Mouse (Mus musculus) neural tube, embryonic 11.5 days (tissue): ENCODE data around the gene Il27. TPM values are rescaled to one million over a fixed set of nuclear protein-coding genes. Genes with fewer than 3 reads are reported as not detected.

Experiments
- ATAC-seq: fragments of 200-750 bp; cut with Nextera tagmentation; 2 replicates; pipeline ENCODE4 v1.8.0; 2017; ENCODE audit warnings: moderate number of reproducible peaks, mild to moderate bottlenecking, moderate TSS enrichment, moderate library complexity; ENCODE audit not compliant: insufficient read depth, low FRiP score, low TSS enrichment
- DNase-seq: peaks from one replicate; pipeline ENCODE4 v3.0.0-alpha.2; 2015; ENCODE audit warnings: low spot score
- H3K27ac ChIP-seq: fragments of 300-500 bp; sonication (generic); 2 replicates; pipeline ENCODE4 v1.5.1; 2014; ENCODE audit warnings: low read depth, mild to moderate bottlenecking, low read length
- H3K27me3 ChIP-seq: fragments of 300-500 bp; sonication (generic); 2 replicates; pipeline ENCODE4 v1.6.1; 2014; ENCODE audit warnings: mild to moderate bottlenecking, low read length, mixed read lengths; ENCODE audit not compliant: control insufficient read depth, insufficient read depth
- H3K36me3 ChIP-seq: fragments of 300-500 bp; sonication (generic); 2 replicates; pipeline ENCODE4 v1.6.1; 2014; ENCODE audit warnings: mild to moderate bottlenecking, low read length, moderate library complexity, mixed read lengths; ENCODE audit not compliant: control insufficient read depth, insufficient read depth
- H3K4me1 ChIP-seq: fragments of 300-500 bp; sonication (generic); 2 replicates; pipeline ENCODE4 v1.6.1; 2014; ENCODE audit warnings: low read length, mixed read lengths; ENCODE audit not compliant: control insufficient read depth, insufficient read depth
- H3K4me2 ChIP-seq: fragments of 300-500 bp; sonication (generic); 2 replicates; pipeline ENCODE4 v1.6.1; 2014; ENCODE audit warnings: low read depth, mild to moderate bottlenecking, moderate library complexity
- H3K4me3 ChIP-seq: fragments of 300-500 bp; sonication (generic); 2 replicates; pipeline ENCODE4 v1.5.1; 2014; ENCODE audit warnings: low read depth, low read length
- H3K9ac ChIP-seq: fragments of 300-500 bp; sonication (generic); 2 replicates; pipeline ENCODE4 v1.6.1; 2014; ENCODE audit warnings: mild to moderate bottlenecking, low read length
- H3K9me3 ChIP-seq: fragments of 300-500 bp; sonication (generic); 2 replicates; pipeline ENCODE4 v1.6.1; 2016; ENCODE audit warnings: low read length; ENCODE audit not compliant: control insufficient read depth
- WGBS: fragments of 180-500 bp; shearing (Covaris S2); extraction: QIAGEN DNeasy Blood & Tissue Kit; methylation state at CpG from one replicate; pipeline ENCODE4 v1.1.7; 2014; 5-methylcytosine and 5-hydroxymethylcytosine counted together
- polyA plus RNA-seq: library from polyadenylated mRNA; unstranded; fragments of >200 nt; fragmentation: Nextera tagmentation; extraction: Ambion mirVana; gene quantifications from 2 replicates; pipeline ENCODE4 v1.2.1, GENCODE M21; 2014

The Il27 gene
- polyA plus RNA-seq, 1 experiment from 2014 or later, result not detected

DNA sequence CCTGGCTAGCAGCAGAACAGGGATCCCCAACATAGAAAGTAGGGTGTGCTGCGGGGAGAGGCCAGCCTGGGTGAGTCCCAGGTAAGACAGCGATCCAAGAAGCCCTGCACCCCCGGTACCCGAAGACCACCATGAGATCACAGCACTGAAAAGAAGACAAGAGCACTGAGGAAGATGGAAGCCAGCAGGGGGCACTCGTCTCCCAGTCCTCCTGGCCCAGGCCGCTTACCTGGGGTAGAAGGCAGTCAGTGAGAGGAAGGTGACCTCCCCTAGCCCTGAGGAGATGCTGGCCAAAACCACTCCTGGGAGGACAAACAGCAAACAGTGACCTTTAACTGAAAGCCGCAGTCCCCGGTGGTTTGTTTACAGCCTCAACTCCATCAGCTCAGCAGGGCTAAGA, 15.6 kb downstream of the Il27 start:
- Histone ChIP-seq H3K4me1 (0 out of 2 replicates have a peak, but pooled peaks cover 3% of the 10 kb centered on the region), H3K9me3 (no peaks in the 10 kb centered on the region), H3K27ac (no peak overlapping the region), H3K4me3 (no peak overlapping the region), H3K9ac (no peak overlapping the region), H3K36me3 (0 out of 2 replicates have a peak, but pooled peaks cover 2% of the 10 kb centered on the region), H3K4me2 (no peak overlapping the region), H3K27me3 (no peaks in the 10 kb centered on the region)
- WGBS, result 56% methylated on average over 8 of the region's 8 CpGs
- DNase-seq (peak; percentile 25), ATAC-seq (no peak)

DNA sequence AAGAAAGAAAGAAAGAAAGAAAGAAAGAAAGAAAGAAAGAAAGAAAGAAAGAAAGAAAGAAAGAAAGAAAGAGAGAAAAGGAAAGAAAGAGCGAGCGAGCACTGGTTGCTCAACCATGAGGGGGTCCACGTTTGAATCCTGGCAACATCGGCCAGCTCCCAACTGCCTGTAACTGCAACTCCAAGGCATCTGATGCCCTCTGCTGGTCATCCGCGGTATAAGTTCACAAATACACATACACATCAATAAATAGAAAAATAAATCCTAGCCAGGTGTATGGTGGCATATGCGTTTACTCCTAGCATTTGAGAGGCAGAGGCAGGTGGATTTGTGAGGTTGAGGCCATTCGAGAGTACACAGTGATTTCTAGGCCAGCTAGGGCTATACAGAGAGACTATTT, 17.8 kb downstream of the Il27 start:
- Histone ChIP-seq H3K36me3 (0 out of 2 replicates have a peak, but pooled peaks cover 2% of the 10 kb centered on the region), H3K27ac (no peak overlapping the region), H3K4me1 (no peaks in the 10 kb centered on the region), H3K9me3 (no peaks in the 10 kb centered on the region), H3K27me3 (no peaks in the 10 kb centered on the region), H3K4me2 (no peak overlapping the region), H3K9ac (no peak overlapping the region), H3K4me3 (no peak overlapping the region)
- 55% methylated on average over 8 of the region's 8 CpGs for WGBS
- ATAC-seq (no peak), DNase-seq (peak; percentile 59)

DNA sequence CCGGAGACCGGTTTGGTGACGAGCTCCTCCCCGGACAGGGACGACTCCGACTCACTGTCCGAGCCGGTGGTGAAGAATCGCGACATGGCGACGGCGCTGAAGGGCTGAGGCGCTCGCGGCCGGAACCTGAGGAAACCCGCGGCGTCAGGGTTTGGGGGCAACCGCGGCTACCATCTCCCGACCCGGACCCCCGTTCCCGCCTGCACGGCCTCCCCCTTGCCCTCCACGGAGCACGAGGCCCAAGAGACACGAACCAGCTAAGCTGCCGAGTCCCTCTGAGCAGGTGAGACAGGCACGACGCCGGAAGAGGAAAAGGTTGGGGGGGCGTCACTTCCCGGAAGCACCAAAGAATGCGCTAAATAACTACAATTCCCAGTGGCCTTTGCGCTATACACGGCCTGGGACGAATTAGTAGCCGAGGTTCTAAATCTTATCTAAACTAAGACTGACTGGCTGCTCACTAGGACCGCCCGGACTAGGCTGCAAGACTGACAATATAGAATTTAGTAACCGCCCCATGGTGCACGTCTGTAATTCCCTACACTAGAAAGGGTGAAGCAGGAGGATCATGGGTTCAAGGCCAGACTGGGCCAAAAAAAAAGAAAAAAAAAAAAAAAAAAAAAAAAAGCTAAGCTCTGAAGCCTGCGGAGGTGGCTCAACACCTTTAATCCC, 28.5 kb downstream of the Il27 start, which contains the start of gene Eif3c:
Eif3c (minus strand) TSS at position 318 of the 672 bp plus-strand sequence.
- Histone ChIP-seq H3K4me3 (peak within 1 kb of the TSS; percentile 99), H3K36me3 (peaks cover 18% of the 10 kb centered on the region), H3K27ac (peak within 1 kb of the TSS; percentile 60), H3K9ac (peak within 1 kb of the TSS; percentile 81), H3K4me1 (0 out of 2 replicates have a peak, but pooled peaks cover 3% of the 10 kb centered on the region), H3K4me2 (peak within 1 kb of the TSS; percentile 70), H3K27me3 (no peaks in the 10 kb centered on the region), H3K9me3 (no peaks in the 10 kb centered on the region)
- DNase-seq (peak; percentile 86), ATAC-seq (peak; percentile 88)
- under 1% methylated on average over 46 of the region's 46 CpGs for WGBS

DNA sequence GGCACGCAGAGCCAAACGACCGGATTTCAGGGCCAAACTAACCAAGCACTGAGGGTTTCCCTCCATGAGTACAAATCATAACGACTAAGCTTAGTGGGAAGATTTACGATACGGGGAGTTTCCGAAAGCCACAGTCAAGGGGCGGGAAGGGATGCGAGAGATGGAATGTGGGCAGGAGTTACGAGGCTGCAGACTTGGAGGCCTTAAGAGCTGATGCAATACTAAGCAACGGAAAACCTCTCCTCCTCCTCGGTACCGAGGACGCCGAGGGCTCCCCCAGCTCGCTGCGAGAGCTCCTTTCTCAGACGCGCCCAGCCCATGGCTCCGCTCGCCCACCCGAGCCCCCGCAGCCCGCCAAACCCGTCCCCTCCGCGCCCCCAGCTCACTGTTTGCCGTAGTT, 29.0 kb downstream of the Il27 start:
- H3K36me3 ChIP-seq, result peaks cover 18% of the 10 kb centered on the region
- no peak for DNase-seq
- ATAC-seq, result peak; percentile 38; the same call in 1 of the 2 replicates
- H3K27me3 ChIP-seq, result no peaks in the 10 kb centered on the region
- no peaks in the 10 kb centered on the region for H3K9me3 ChIP-seq
- 0 out of 2 replicates have a peak, but pooled peaks cover 3% of the 10 kb centered on the region for H3K4me1 ChIP-seq
- under 1% methylated on average over 28 of the region's 28 CpGs for WGBS
- H3K9ac ChIP-seq, result peak overlapping the region; percentile 81
- peak overlapping the region; percentile 99 for H3K4me3 ChIP-seq
- H3K27ac ChIP-seq, result peak overlapping the region; percentile 60
- peak overlapping the region; percentile 70 for H3K4me2 ChIP-seq

DNA sequence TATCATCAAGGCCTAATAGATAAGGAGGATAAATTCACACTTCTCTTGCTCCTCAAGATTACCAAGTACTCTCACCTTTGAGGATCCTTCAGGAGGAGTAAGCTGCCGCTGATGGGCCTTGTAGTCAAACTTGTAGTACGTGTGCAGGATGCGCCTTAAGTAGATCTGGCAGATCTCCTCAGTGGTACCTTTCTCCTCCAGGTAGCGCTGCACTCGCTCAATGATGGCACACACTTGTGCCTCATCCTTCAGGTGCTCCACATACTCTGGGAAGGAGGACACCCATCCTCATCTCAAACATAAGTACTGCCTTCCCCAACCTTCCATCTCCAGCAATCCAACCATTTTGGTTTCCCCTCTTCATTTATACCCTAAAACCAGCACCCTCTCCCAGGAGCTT, 38.1 kb downstream of the Il27 start:
- no peaks in the 10 kb centered on the region for H3K9me3 ChIP-seq
- H3K4me2 ChIP-seq, result no peak overlapping the region
- H3K4me1 ChIP-seq, result no peaks in the 10 kb centered on the region
- 97% methylated on average over 5 of the region's 5 CpGs for WGBS
- DNase-seq (no peak), ATAC-seq (no peak)
- H3K36me3 ChIP-seq, result peaks cover 30% of the 10 kb centered on the region
- no peak overlapping the region for H3K9ac ChIP-seq
- H3K27ac ChIP-seq, result no peak overlapping the region
- H3K4me3 ChIP-seq, result no peak overlapping the region
- no peaks in the 10 kb centered on the region for H3K27me3 ChIP-seq

DNA sequence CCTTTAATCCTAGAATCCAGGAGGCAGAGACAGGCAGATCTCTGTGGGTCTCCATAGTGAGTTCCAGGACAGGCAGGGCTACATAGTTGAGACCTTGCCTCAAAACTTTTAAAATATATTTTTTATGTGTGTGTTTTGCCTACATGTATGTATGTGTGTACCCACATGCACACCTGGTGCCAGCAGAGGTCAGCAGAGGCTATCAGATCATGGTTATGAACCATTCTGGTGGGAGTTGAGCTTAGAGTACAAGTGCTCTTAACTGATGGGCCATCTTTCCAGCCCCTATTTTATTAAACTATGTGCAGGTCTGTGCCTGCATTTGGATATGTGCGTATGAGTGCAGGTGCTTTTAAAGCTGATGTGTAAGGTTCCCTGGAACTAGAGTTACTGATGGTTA, 39.9 kb downstream of the Il27 start:
- H3K27me3 ChIP-seq, result no peaks in the 10 kb centered on the region
- H3K27ac ChIP-seq, result no peak overlapping the region
- H3K9ac ChIP-seq, result no peak overlapping the region
- WGBS, result 95% methylated on average over 1 of the region's 1 CpGs
- H3K36me3 ChIP-seq, result peaks cover 30% of the 10 kb centered on the region
- H3K4me1 ChIP-seq, result no peaks in the 10 kb centered on the region
- H3K4me3 ChIP-seq, result no peak overlapping the region
- DNase-seq (no peak), ATAC-seq (no peak)
- no peak overlapping the region for H3K4me2 ChIP-seq
- H3K9me3 ChIP-seq, result no peaks in the 10 kb centered on the region

DNA sequence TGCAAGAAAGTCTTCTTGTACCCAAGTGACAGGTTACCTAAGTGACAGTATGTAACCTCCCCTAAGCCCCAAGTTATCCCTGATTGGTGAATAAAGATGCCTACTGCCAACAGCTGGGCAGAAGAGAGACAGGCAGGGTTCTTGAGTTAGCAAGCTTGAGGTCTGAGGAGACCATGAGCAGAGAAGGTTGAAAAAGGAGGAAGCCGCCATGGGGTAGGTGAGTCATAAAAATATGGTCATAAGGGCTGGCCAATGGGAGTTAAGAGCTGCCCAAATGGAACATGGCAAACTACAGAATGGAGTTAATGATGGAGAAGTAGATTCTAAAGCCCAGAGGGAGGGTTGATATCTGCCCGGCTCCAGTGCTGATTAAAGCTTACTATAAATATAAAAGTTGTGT, 49.1 kb downstream of the Il27 start:
- H3K36me3 ChIP-seq, result peaks cover 16% of the 10 kb centered on the region
- H3K27me3 ChIP-seq, result no peaks in the 10 kb centered on the region
- DNase-seq, result no peak
- 93% methylated on average over 2 of the region's 2 CpGs for WGBS
- ATAC-seq, result no peak
- no peak overlapping the region for H3K4me3 ChIP-seq
- no peaks in the 10 kb centered on the region for H3K9me3 ChIP-seq
- H3K27ac ChIP-seq, result no peak overlapping the region
- no peaks in the 10 kb centered on the region for H3K4me1 ChIP-seq
- H3K9ac ChIP-seq, result no peak overlapping the region
- H3K4me2 ChIP-seq, result no peak overlapping the region

DNA sequence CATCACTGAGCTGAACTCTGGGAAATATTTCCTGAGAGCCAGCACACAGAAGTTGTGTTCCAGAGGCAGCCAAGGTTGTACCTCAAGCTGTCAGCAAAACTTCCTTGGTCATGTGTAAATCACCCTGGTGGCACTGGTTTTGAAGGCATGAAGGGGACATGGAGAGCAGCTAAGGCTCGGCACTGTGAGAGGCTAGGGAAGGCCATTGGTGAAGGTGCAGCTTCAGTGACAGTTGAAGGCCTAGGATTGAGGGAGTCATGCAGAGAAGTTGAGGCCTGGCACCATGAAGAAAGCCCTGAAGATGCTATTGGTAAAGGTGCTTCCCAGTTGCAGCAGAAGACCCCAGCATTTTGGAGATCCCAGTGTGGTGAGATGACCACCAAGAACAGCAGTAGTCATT, 53.1 kb downstream of the Il27 start:
- Histone ChIP-seq H3K27me3 (peaks cover 3% of the 10 kb centered on the region; the same call in 1 of the 2 replicates), H3K4me3 (no peak overlapping the region), H3K36me3 (peaks cover 4% of the 10 kb centered on the region), H3K4me2 (no peak overlapping the region), H3K27ac (no peak overlapping the region), H3K9me3 (no peaks in the 10 kb centered on the region), H3K4me1 (no peaks in the 10 kb centered on the region), H3K9ac (no peak overlapping the region)
- no peak for DNase-seq
- ATAC-seq, result no peak
- WGBS, result 89% methylated on average over 1 of the region's 1 CpGs
